Comparison of ENCODE assay signal across 21 mouse cellular contexts in the genomic region with DNA sequence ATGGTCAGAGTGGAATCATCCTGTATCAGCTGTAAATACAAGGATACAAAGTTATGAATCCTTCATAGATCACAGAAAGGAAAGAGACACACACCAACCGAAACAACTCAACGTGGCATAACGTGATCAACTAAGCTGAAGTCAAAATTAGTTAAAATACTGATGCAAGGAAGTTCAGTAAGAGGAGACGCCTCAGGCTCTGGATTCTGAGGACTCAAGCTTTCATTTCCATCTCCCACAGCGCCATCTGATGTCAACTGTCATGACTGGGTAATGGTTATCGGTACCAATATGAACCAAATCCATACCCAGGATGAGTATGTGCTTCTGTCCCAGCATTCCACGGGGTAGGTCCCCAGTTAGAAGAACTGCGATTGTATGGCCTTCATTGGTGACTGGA.
DNase-seq lines count a peak whose midpoint lies in the region; ATAC-seq and TF ChIP-seq lines count a peak whose summit lies in the region.
"Had no signal": no experiment of that assay in that cellular context is flagged by ENCODE, and none has a peak within 500 bp of the region (broad histone marks: within the 10 kb centered on the region; RNA-seq: fewer than 3 reads in every experiment).

No protein-coding gene starts in this region.

- H3K9ac ChIP-seq in midbrain, embryonic 11.5 days (ENCODE audit: low read length): no peak overlapping the region

- H3K4me1 ChIP-seq in midbrain, embryonic 11.5 days (ENCODE audit: control insufficient read depth, insufficient read depth, low read length): no peaks in the 10 kb centered on the region
- H3K4me1 ChIP-seq in midbrain, embryonic 10.5 days: no peaks in the 10 kb centered on the region

- H3K4me2 ChIP-seq in midbrain, embryonic 11.5 days: no peak overlapping the region

- H3K9me3 ChIP-seq in midbrain, embryonic 11.5 days (ENCODE audit: control insufficient read depth, low read length): no peaks in the 10 kb centered on the region
- no peaks in the 10 kb centered on the region for H3K9me3 ChIP-seq in midbrain, embryonic 10.5 days (replicated peaks)

- 94% methylated on average over 8 of the region's 8 CpGs for WGBS in midbrain, embryonic 11.5 days
- 93% methylated on average over 8 of the region's 8 CpGs for WGBS in midbrain, embryonic 10.5 days

- TF ChIP-seq CTCF in layer of hippocampus, adult 2 months (conservative IDR thresholded peaks at IDR 0.05): peak; percentile 25; the same call in 1 of the 2 replicates

- no peak overlapping the region for H3K27ac ChIP-seq in layer of hippocampus, adult 2 months
- H3K27ac ChIP-seq in midbrain, embryonic 11.5 days (ENCODE audit: low read depth, low read length): no peak overlapping the region
- no peak overlapping the region for H3K27ac ChIP-seq in midbrain, embryonic 10.5 days (replicated peaks)

- no peak overlapping the region for H3K4me3 ChIP-seq in layer of hippocampus, adult 2 months
- no peak overlapping the region for H3K4me3 ChIP-seq in midbrain, embryonic 11.5 days (ENCODE audit: low read depth, low read length)
- no peak overlapping the region for H3K4me3 ChIP-seq in midbrain, embryonic 10.5 days

- ATAC-seq in midbrain, embryonic 11.5 days (ENCODE audit: low FRiP score): no peak
- ATAC-seq: activated CD4-positive, CD25-positive, alpha-beta regulatory T cell, adult 4 months; CD4-positive, CD25-positive, alpha-beta regulatory T cell, adult 4 months; Patski had no signal

- DNase-seq in heart, adult 11 months: peak; percentile 70
- no peak for DNase-seq in heart, adult 18-20 months
- no peak for DNase-seq in layer of hippocampus, adult 2 months (ENCODE audit: low spot score in 2 of 2)
- no peak for DNase-seq in layer of hippocampus, postnatal 14 days (ENCODE audit: low spot score in 2 of 2)
- peak; percentile 53 for DNase-seq in midbrain, embryonic 11.5 days (ENCODE audit: low spot score, missing footprints)
- no peak for DNase-seq in midbrain, embryonic 10.5 days (ENCODE audit: low spot score)
- DNase-seq: adrenal gland, adult 2 months; adrenal gland, adult 8-10 months; adrenal gland, postnatal 10 days; adrenal gland, postnatal 14 days; adrenal gland, postnatal 25 days; adrenal gland, postnatal 36 days; B cell, adult 2 months; cerebellum, adult 11 months; cerebellum, adult 11-12 months; cerebellum, adult 18-20 months had no signal

- H3K36me3 ChIP-seq in midbrain, embryonic 11.5 days (ENCODE audit: control insufficient read depth, insufficient read depth, low read length): no peaks in the 10 kb centered on the region
- H3K36me3 ChIP-seq in midbrain, embryonic 10.5 days: peaks cover 33% of the 10 kb centered on the region
- H3K36me3 ChIP-seq: G1E had no signal

- H3K27me3 ChIP-seq in midbrain, embryonic 11.5 days (ENCODE audit: control insufficient read depth, insufficient read depth, low read length): no peaks in the 10 kb centered on the region
- H3K27me3 ChIP-seq in midbrain, embryonic 10.5 days (ENCODE audit: low read depth, poor library complexity, severe bottlenecking): no peaks in the 10 kb centered on the region
- H3K27me3 ChIP-seq: CH12.LX, Patski had no signal

Comparison
In these comparisons a context has a peak if more than half of its experiments do, and no peak if none do; other contexts are left out.
1. DNase-seq: peak in heart, adult 11 months (single experiment) and midbrain, embryonic 11.5 days (single experiment); none in heart, adult 18-20 months (0 of 2), layer of hippocampus, adult 2 months (0 of 2), layer of hippocampus, postnatal 14 days (0 of 2) and midbrain, embryonic 10.5 days (single experiment).